Mouse (Mus musculus): Measurements from ENCODE around the gene H2-T23. TPM values are rescaled to one million over a fixed set of nuclear protein-coding genes. Genes with fewer than 3 reads are reported as not detected.

The H2-T23 gene
- polyA plus RNA-seq, 1 experiment from 2014 or later, result 5.3 TPM

GRCm38 (mm10) chr17:35999356-35999755, 33.3 kb downstream of the H2-T23 start:
- no peaks in the 10 kb centered on the region for H3K36me3 ChIP-seq
- peaks cover 30% of the 10 kb centered on the region for H3K4me1 ChIP-seq
- H3K4me2 ChIP-seq, result no peak overlapping the region
- H3K9me3 ChIP-seq (replicated peaks), result no peaks in the 10 kb centered on the region
- 92% methylated on average over 7 of the region's 7 CpGs for WGBS
- no peak overlapping the region for H3K9ac ChIP-seq (replicated peaks)
- no peaks in the 10 kb centered on the region for H3K27me3 ChIP-seq (replicated peaks)
- H3K4me3 ChIP-seq (replicated peaks), result no peak overlapping the region
- no peak for ATAC-seq (ENCODE audit: low FRiP score)
- H3K27ac ChIP-seq (replicated peaks), result no peak overlapping the region

GRCm38 (mm10) chr17:35998545-35999305, 33.9 kb downstream of the H2-T23 start:
- Histone ChIP-seq H3K4me1 (peaks cover 30% of the 10 kb centered on the region), H3K36me3 (no peaks in the 10 kb centered on the region), H3K4me2 (no peak overlapping the region), H3K9ac (replicated peaks) (no peak overlapping the region), H3K4me3 (replicated peaks) (no peak overlapping the region), H3K9me3 (replicated peaks) (no peaks in the 10 kb centered on the region), H3K27me3 (replicated peaks) (no peaks in the 10 kb centered on the region), H3K27ac (replicated peaks) (no peak overlapping the region)
- no peak for ATAC-seq (ENCODE audit: low FRiP score)
- 85% methylated on average over 6 of the region's 6 CpGs for WGBS

GRCm38 (mm10) chr17:35997713-35998510, 34.7 kb downstream of the H2-T23 start:
- Histone ChIP-seq H3K9ac (replicated peaks) (no peak overlapping the region; the same call in 1 of the 2 replicates), H3K4me3 (replicated peaks) (no peak overlapping the region), H3K27ac (replicated peaks) (no peak overlapping the region), H3K4me2 (peak overlapping the region; percentile 13; the same call in 1 of the 2 replicates), H3K36me3 (no peaks in the 10 kb centered on the region), H3K9me3 (replicated peaks) (no peaks in the 10 kb centered on the region), H3K27me3 (replicated peaks) (no peaks in the 10 kb centered on the region), H3K4me1 (peaks cover 30% of the 10 kb centered on the region)
- WGBS, result 61% methylated on average over 12 of the region's 12 CpGs
- no peak for ATAC-seq (ENCODE audit: low FRiP score)

GRCm38 (mm10) chr17:35996949-35997348, 35.7 kb downstream of the H2-T23 start:
- H3K9me3 ChIP-seq (replicated peaks), result no peaks in the 10 kb centered on the region
- no peak overlapping the region; the same call in 1 of the 2 replicates for H3K4me3 ChIP-seq (replicated peaks)
- no peaks in the 10 kb centered on the region for H3K27me3 ChIP-seq (replicated peaks)
- H3K27ac ChIP-seq (replicated peaks), result no peak overlapping the region
- peak; percentile 62 for ATAC-seq (ENCODE audit: low FRiP score)
- peak overlapping the region; percentile 13 for H3K4me2 ChIP-seq
- no peak overlapping the region for H3K9ac ChIP-seq (replicated peaks)
- WGBS, result 2% methylated on average over 11 of the region's 11 CpGs
- no peaks in the 10 kb centered on the region for H3K36me3 ChIP-seq
- peaks cover 30% of the 10 kb centered on the region for H3K4me1 ChIP-seq

- Histone ChIP-seq H3K4me1 (peaks cover 30% of the 10 kb centered on the region), H3K4me2 (peak overlapping the region; percentile 63), H3K36me3 (no peaks in the 10 kb centered on the region), H3K27ac (replicated peaks) (peak overlapping the region; percentile 82), H3K4me3 (replicated peaks) (peak overlapping the region; percentile 56), H3K27me3 (replicated peaks) (no peaks in the 10 kb centered on the region), H3K9me3 (replicated peaks) (no peaks in the 10 kb centered on the region), H3K9ac (replicated peaks) (peak overlapping the region; percentile 63)
- 2% methylated on average over 14 of the region's 14 CpGs for WGBS
- no peak for ATAC-seq (ENCODE audit: low FRiP score)
Observed at GRCm38 (mm10) chr17:35994879-35995240, 37.8 kb downstream of the H2-T23 start.

- Histone ChIP-seq H3K27me3 (replicated peaks) (no peaks in the 10 kb centered on the region), H3K4me2 (peak overlapping the region; percentile 63), H3K27ac (replicated peaks) (peak overlapping the region; percentile 82), H3K4me3 (replicated peaks) (peak overlapping the region; percentile 56), H3K4me1 (peaks cover 30% of the 10 kb centered on the region), H3K9ac (replicated peaks) (peak overlapping the region; percentile 63), H3K36me3 (peaks cover 4% of the 10 kb centered on the region; the same call in 1 of the 2 replicates), H3K9me3 (replicated peaks) (no peaks in the 10 kb centered on the region)
- peak; percentile 84 for ATAC-seq (ENCODE audit: low FRiP score)
- 3% methylated on average over 31 of the region's 31 CpGs for WGBS
Observed at GRCm38 (mm10) chr17:35994175-35994878, 38.3 kb downstream of the H2-T23 start.

- H3K27ac ChIP-seq (replicated peaks), result peak overlapping the region; percentile 60
- H3K4me1 ChIP-seq, result peaks cover 30% of the 10 kb centered on the region
- WGBS, result 7% methylated on average over 17 of the region's 17 CpGs
- no peaks in the 10 kb centered on the region for H3K27me3 ChIP-seq (replicated peaks)
- H3K4me3 ChIP-seq (replicated peaks), result peak overlapping the region; percentile 56
- H3K4me2 ChIP-seq, result peak overlapping the region; percentile 63
- no peak overlapping the region for H3K9ac ChIP-seq (replicated peaks)
- H3K9me3 ChIP-seq (replicated peaks), result no peaks in the 10 kb centered on the region
- peaks cover 10% of the 10 kb centered on the region for H3K36me3 ChIP-seq
- peak; percentile 80 for ATAC-seq (ENCODE audit: low FRiP score)
Observed at GRCm38 (mm10) chr17:35993675-35994074, 39.0 kb downstream of the H2-T23 start.

- H3K36me3 ChIP-seq, result peaks cover 29% of the 10 kb centered on the region
- H3K9me3 ChIP-seq (replicated peaks), result no peaks in the 10 kb centered on the region
- 57% methylated on average over 10 of the region's 10 CpGs for WGBS
- no peaks in the 10 kb centered on the region for H3K27me3 ChIP-seq (replicated peaks)
- no peak overlapping the region for H3K27ac ChIP-seq (replicated peaks)
- H3K4me2 ChIP-seq, result no peak overlapping the region
- H3K9ac ChIP-seq (replicated peaks), result no peak overlapping the region
- H3K4me3 ChIP-seq (replicated peaks), result no peak overlapping the region
- peaks cover 14% of the 10 kb centered on the region for H3K4me1 ChIP-seq
- no peak for ATAC-seq (ENCODE audit: low FRiP score)
Observed at GRCm38 (mm10) chr17:35991781-35992180, 40.9 kb downstream of the H2-T23 start.

- peak overlapping the region; percentile 80; the same call in 1 of the 2 replicates for H3K4me2 ChIP-seq
- ATAC-seq (ENCODE audit: low FRiP score), result no peak
- H3K4me1 ChIP-seq, result peaks cover 33% of the 10 kb centered on the region
- peaks cover 48% of the 10 kb centered on the region for H3K36me3 ChIP-seq
- 92% methylated on average over 9 of the region's 9 CpGs for WGBS
- H3K9me3 ChIP-seq (replicated peaks), result no peaks in the 10 kb centered on the region
- H3K27ac ChIP-seq (replicated peaks), result no peak overlapping the region
- H3K27me3 ChIP-seq (replicated peaks), result no peaks in the 10 kb centered on the region
- H3K4me3 ChIP-seq (replicated peaks), result no peak overlapping the region
- H3K9ac ChIP-seq (replicated peaks), result no peak overlapping the region
Observed at GRCm38 (mm10) chr17:35981776-35982175, 50.9 kb downstream of the H2-T23 start.

- H3K27me3 ChIP-seq (replicated peaks), result no peaks in the 10 kb centered on the region
- peak overlapping the region; percentile 94 for H3K4me3 ChIP-seq (replicated peaks)
- peak overlapping the region; percentile 91 for H3K9ac ChIP-seq (replicated peaks)
- H3K9me3 ChIP-seq (replicated peaks), result no peaks in the 10 kb centered on the region
- peaks cover 38% of the 10 kb centered on the region for H3K36me3 ChIP-seq
- H3K4me2 ChIP-seq, result peak overlapping the region; percentile 80
- under 1% methylated on average over 29 of the region's 29 CpGs for WGBS
- peaks cover 33% of the 10 kb centered on the region for H3K4me1 ChIP-seq
- peak overlapping the region; percentile 98 for H3K27ac ChIP-seq (replicated peaks)
- peak; percentile 15 for ATAC-seq (ENCODE audit: low FRiP score)
Observed at GRCm38 (mm10) chr17:35980363-35980754, 52.3 kb downstream of the H2-T23 start.

Data from neural tube, embryonic 15.5 days (tissue).